Mouse (Mus musculus) E14TG2a.4 (cell line): ENCODE measurements around the gene Slc6a18.

Experiments used
- CTCF ChIP-seq: conservative IDR thresholded peaks from 2 replicates; pipeline ENCODE4 v1.5.1; 2014; ENCODE audit warnings: low read length
- NANOG ChIP-seq: IDR thresholded peaks from 2 replicates; pipeline ENCODE4 v1.6.1; 2014; ENCODE audit warnings: borderline replicate concordance, low read length, mixed read lengths
- POU5F1 ChIP-seq: IDR thresholded peaks from 2 replicates; pipeline ENCODE4 v1.6.1; 2014; ENCODE audit warnings: low read length, borderline replicate concordance

DNA sequence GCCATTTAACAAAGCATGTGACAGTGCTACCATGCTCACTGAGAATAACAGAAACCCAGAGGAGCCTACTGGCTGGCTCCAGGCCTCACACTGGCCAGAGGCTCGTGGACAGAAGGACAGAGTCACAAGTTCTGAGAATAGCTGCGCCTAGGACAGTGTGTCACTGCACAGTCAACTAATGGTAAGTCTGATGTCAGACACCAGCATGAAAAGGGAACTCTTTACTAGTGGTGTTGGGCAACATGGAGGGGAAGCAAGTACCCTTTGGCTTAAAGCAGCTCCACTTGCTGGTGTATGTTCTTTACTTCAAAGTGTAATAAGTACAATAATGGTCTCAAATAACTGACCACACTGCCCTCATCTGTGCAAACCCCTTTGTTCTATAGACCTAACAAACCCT, 15.5 kb upstream of the Slc6a18 start:
- TF ChIP-seq CTCF (no peak), NANOG (no peak), POU5F1 (no peak)
